20 mouse cellular contexts compared by ENCODE assay signal in the genomic region with DNA sequence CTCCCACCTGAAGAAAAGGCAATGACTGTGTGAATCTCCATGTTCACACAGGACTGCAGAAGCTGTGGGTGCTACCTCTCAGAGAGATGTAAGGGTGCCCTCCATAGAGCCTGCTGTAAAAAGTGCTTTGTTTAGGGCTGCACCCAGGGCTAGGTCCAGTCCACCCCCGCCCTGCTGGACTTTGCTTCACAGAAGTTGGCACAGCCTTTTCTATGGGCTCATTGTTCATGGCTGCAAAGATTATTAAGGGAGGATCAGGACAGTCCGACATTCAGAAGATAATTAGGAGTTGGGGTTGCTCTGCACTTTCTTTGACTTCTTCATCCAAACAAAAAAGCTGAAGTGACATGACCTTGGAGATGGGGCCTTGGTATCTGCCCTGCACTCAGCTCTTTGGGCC. TPM values are rescaled to one million over a fixed set of nuclear protein-coding genes. Genes with fewer than 3 reads are reported as not detected.
A peak's percentile ranks its signal among the peaks of the same experiment; 100 is the strongest.
DNase-seq lines count a peak whose midpoint lies in the region; ATAC-seq and TF ChIP-seq lines count a peak whose summit lies in the region.
"Had no signal": no experiment of that assay in that cellular context is flagged by ENCODE, and none has a peak within 500 bp of the region (broad histone marks: within the 10 kb centered on the region; RNA-seq: fewer than 3 reads in every experiment).

No protein-coding gene starts in this region.

- H3K36me3 ChIP-seq in liver, postnatal 0 days (replicated peaks; ENCODE audit: insufficient read depth, low read length): 0 out of 2 replicates have a peak, but pooled peaks cover 4% of the 10 kb centered on the region
- H3K36me3 ChIP-seq in liver, embryonic 11.5 days (ENCODE audit: control insufficient read depth, insufficient read depth, low read length): no peaks in the 10 kb centered on the region
- H3K36me3 ChIP-seq in macrophage (ENCODE audit: inconsistent target): peaks cover 9% of the 10 kb centered on the region; the same call in 1 of the 2 replicates
- 0 out of 2 replicates have a peak, but pooled peaks cover 4% of the 10 kb centered on the region for H3K36me3 ChIP-seq in hindbrain, embryonic 10.5 days

- H3K27ac ChIP-seq in liver, postnatal 0 days (ENCODE audit: low read depth): 0 out of 2 replicates have a peak overlapping the region, but pooled peaks have one; percentile 44
- no peak overlapping the region for H3K27ac ChIP-seq in liver, embryonic 11.5 days (ENCODE audit: low read depth, low read length)
- peak overlapping the region; percentile 10; the same call in 1 of the 2 replicates for H3K27ac ChIP-seq in macrophage
- H3K27ac ChIP-seq in hindbrain, embryonic 10.5 days: no peak overlapping the region
- H3K27ac ChIP-seq: embryonic facial prominence, embryonic 10.5 days; liver, embryonic 14.5 days had no signal

- peaks cover 98% of the 10 kb centered on the region for H3K79me2 ChIP-seq in macrophage (ENCODE audit: inconsistent target)

- TF ChIP-seq EP300 in liver, postnatal 0 days (IDR thresholded peaks at IDR 0.05; ENCODE audit: low read depth): no peak

- H3K9me3 ChIP-seq in liver, postnatal 0 days (ENCODE audit: low read length): no peaks in the 10 kb centered on the region
- no peaks in the 10 kb centered on the region for H3K9me3 ChIP-seq in liver, embryonic 11.5 days (ENCODE audit: control insufficient read depth, low read length)
- H3K9me3 ChIP-seq in hindbrain, embryonic 10.5 days: no peaks in the 10 kb centered on the region
- H3K9me3 ChIP-seq: embryonic facial prominence, embryonic 10.5 days had no signal

- TF ChIP-seq CTCF in liver, postnatal 0 days (IDR thresholded peaks at IDR 0.05; ENCODE audit: low read depth): no peak

- peak; percentile 38; the same call in 1 of the 2 replicates for ATAC-seq in frontal cortex, adult (ENCODE audit: low TSS enrichment)
- ATAC-seq in liver, postnatal 0 days: peak; percentile 72
- no peak for ATAC-seq in liver, embryonic 11.5 days (replicated peaks; ENCODE audit: low FRiP score)
- ATAC-seq: forebrain, postnatal 0 days; inflammation-experienced regulatory T-cells, adult 6 months had no signal

- H3K4me2 ChIP-seq in liver, postnatal 0 days (ENCODE audit: low read depth, low read length): peak overlapping the region; percentile 26; the same call in 1 of the 2 replicates
- H3K4me2 ChIP-seq in liver, embryonic 11.5 days: no peak overlapping the region

- no peaks in the 10 kb centered on the region for H3K27me3 ChIP-seq in liver, postnatal 0 days (ENCODE audit: insufficient read depth, low read length)
- H3K27me3 ChIP-seq in liver, embryonic 11.5 days (replicated peaks; ENCODE audit: control insufficient read depth, insufficient read depth, low read length): no peaks in the 10 kb centered on the region
- H3K27me3 ChIP-seq in hindbrain, embryonic 10.5 days (ENCODE audit: insufficient read depth, poor library complexity, severe bottlenecking): no peaks in the 10 kb centered on the region

- no peak overlapping the region for H3K9ac ChIP-seq in liver, postnatal 0 days (replicated peaks)
- H3K9ac ChIP-seq in liver, embryonic 11.5 days (ENCODE audit: low read depth, low read length): no peak overlapping the region
- H3K9ac ChIP-seq: forebrain, postnatal 0 days; liver, embryonic 14.5 days had no signal

- DNase-seq in frontal cortex, postnatal 36 days (ENCODE audit: low spot score in 2 of 2): no peak
- DNase-seq in liver, postnatal 0 days: no peak
- no peak for DNase-seq in liver, embryonic 11.5 days (ENCODE audit: low spot score)
- no peak for DNase-seq in cerebellum, adult 8-10 months
- no peak for DNase-seq in hindbrain, embryonic 10.5 days (ENCODE audit: low spot score)
- no peak for DNase-seq in right cerebral cortex, adult 2 months (ENCODE audit: low spot score in 2 of 2)
- DNase-seq: adrenal gland, postnatal 14 days; cerebellum, postnatal 14 days; forebrain, postnatal 0 days; gastrocnemius, postnatal 36 days; layer of hippocampus, postnatal 36 days; lung, postnatal 14 days; spleen, adult 18-20 months; thymus, adult 18-20 months had no signal

- 64% methylated on average over 2 of the region's 2 CpGs for WGBS in liver, postnatal 0 days (ENCODE audit: insufficient replicate concordance)
- WGBS in liver, embryonic 11.5 days: 74% methylated on average over 2 of the region's 2 CpGs
- WGBS in macrophage (ENCODE audit: missing documents): 100% methylated on average over 2 of the region's 2 CpGs
- WGBS in hindbrain, embryonic 10.5 days: 67% methylated on average over 2 of the region's 2 CpGs

- H3K4me1 ChIP-seq in liver, postnatal 0 days (ENCODE audit: insufficient read depth): peaks cover 35% of the 10 kb centered on the region
- H3K4me1 ChIP-seq in liver, embryonic 11.5 days (replicated peaks; ENCODE audit: control insufficient read depth, insufficient read depth, low read length): 0 out of 2 replicates have a peak, but pooled peaks cover 4% of the 10 kb centered on the region
- H3K4me1 ChIP-seq in hindbrain, embryonic 10.5 days (replicated peaks): 0 out of 2 replicates have a peak, but pooled peaks cover 5% of the 10 kb centered on the region
- H3K4me1 ChIP-seq: embryonic facial prominence, embryonic 10.5 days had no signal

- H3K4me3 ChIP-seq in liver, postnatal 0 days (ENCODE audit: low read depth, low read length): no peak overlapping the region
- no peak overlapping the region for H3K4me3 ChIP-seq in liver, embryonic 11.5 days (ENCODE audit: low read depth, low read length)
- H3K4me3 ChIP-seq in macrophage (ENCODE audit: inconsistent target): no peak overlapping the region
- no peak overlapping the region for H3K4me3 ChIP-seq in hindbrain, embryonic 10.5 days
- H3K4me3 ChIP-seq: embryonic facial prominence, embryonic 10.5 days; erythroblast, embryonic 14.5 days had no signal

RNA-seq across cellular contexts. Expression of a gene that starts 39.4 kb away (rescaled TPM):
- 8.3 and 9.1 TPM in 2 replicates for polyA plus RNA-seq in liver, postnatal 0 days (2015; fragmentation: Nextera tagmentation; extraction: Ambion mirVana)
- polyA plus RNA-seq in liver, embryonic 11.5 days (2014; fragmentation: Nextera tagmentation; extraction: Ambion mirVana): 33.5 and 33.7 TPM in 2 replicates
- 100 to 1,000 TPM in 20 of 26 experiments, 10 to 100 TPM in 6; 34.5 to 425 (median 135) TPM for total RNA-seq in macrophage (2018; cell fraction: chromatin; rRNA removed)
- total RNA-seq in macrophage (2018; cell fraction: cytosol; rRNA removed): 10 to 100 TPM; 22.3 to 84.2 (median 40.3) TPM
- total RNA-seq in macrophage (2018; cell fraction: nucleus; rRNA removed): 100 to 1,000 TPM in 9 of 26 experiments, 10 to 100 TPM in 17; 36.1 to 233 (median 76.6) TPM
- polyA plus RNA-seq in macrophage (2018): 33.2 to 62.9 TPM (median 58.3 TPM) in 3 replicates
- polyA plus RNA-seq in hindbrain, embryonic 10.5 days (2016; fragmentation: Nextera tagmentation; extraction: Ambion mirVana): 32.6 and 33.6 TPM in 2 replicates

Comparison
In these comparisons a context has a peak if more than half of its experiments do, and no peak if none do; other contexts are left out.
1. H3K27ac ChIP-seq: peak in liver, postnatal 0 days (single experiment) and macrophage (single experiment); none in liver, embryonic 11.5 days (single experiment) and hindbrain, embryonic 10.5 days (single experiment).